Mouse (Mus musculus): ENCODE measurements at regions not wholly inside any gene's neighbourhood (a gene's known extent, or its start where the extent isn't known, plus 50 kb on each side); places are given as distances from the start of the nearest gene placed in this dataset.

DNA sequence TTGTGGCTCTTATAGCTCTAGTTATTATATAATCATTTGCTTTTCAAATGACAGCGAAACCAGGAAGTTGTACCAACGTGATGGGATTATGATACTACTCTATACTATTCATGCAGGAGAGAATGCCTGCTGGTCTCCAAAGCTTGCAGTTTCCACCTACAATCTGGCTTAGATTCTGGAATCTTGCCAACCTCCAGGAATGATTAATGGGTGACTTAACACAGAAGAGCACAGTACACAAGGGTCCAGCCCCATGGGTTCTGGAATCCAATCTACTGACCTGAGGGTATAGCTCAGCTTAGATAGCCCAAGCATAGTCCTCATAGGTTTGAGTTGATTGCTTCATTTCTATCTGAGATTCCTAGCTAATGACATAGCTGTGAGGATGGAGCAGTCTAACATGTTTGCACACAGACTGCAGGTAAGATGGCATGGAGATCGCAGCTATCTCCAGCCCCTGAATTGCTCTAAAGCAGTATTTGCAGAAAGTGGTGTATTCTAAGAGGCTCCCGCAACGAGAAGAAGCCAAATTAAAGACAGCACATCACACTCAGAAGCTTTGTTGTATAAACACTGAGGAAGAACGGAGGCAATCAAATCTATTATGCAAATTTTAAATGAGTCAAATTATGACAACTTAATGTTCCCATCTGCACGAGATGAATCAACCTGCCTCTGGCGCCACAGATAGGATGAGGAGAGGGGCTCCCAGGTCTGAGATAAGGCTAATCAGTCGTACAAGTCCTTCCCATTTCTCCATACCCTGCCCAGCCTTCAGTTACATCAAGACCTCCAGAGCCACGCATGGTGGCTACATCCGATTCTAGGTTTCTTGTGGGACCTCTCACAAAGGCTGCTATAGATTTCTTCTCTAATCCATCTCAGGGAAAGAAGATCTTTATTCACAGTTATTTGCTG, 160.7 kb upstream of the Tgfbr2 start:
- no peaks in the 10 kb centered on the region for H3K4me1 ChIP-seq
- no peak overlapping the region for H3K9ac ChIP-seq (replicated peaks)
- H3K9me3 ChIP-seq: no peaks in the 10 kb centered on the region
- no peaks in the 10 kb centered on the region for H3K36me3 ChIP-seq
- H3K27ac ChIP-seq (replicated peaks): no peak overlapping the region
- no peaks in the 10 kb centered on the region for H3K27me3 ChIP-seq
- ATAC-seq (replicated peaks): no peak
- WGBS: 75% methylated on average over 11 of the region's 11 CpGs
- no peak overlapping the region for H3K4me2 ChIP-seq (replicated peaks)
- no peak overlapping the region for H3K4me3 ChIP-seq

GRCm38 (mm10) chr9:116333956-116334463, 158.8 kb upstream of the Tgfbr2 start:
- H3K4me3 ChIP-seq: no peak overlapping the region
- no peaks in the 10 kb centered on the region for H3K4me1 ChIP-seq
- 74% methylated on average over 6 of the region's 6 CpGs for WGBS
- H3K27ac ChIP-seq (replicated peaks): no peak overlapping the region
- H3K4me2 ChIP-seq (replicated peaks): no peak overlapping the region
- H3K36me3 ChIP-seq: no peaks in the 10 kb centered on the region
- H3K27me3 ChIP-seq: no peaks in the 10 kb centered on the region
- no peak for ATAC-seq (replicated peaks)
- H3K9me3 ChIP-seq: no peaks in the 10 kb centered on the region
- no peak overlapping the region for H3K9ac ChIP-seq (replicated peaks)

GRCm38 (mm10) chr9:116332485-116333118, 157.4 kb upstream of the Tgfbr2 start:
- WGBS: 91% methylated on average over 5 of the region's 5 CpGs
- H3K27ac ChIP-seq (replicated peaks): no peak overlapping the region
- ATAC-seq (replicated peaks): no peak
- no peak overlapping the region for H3K9ac ChIP-seq (replicated peaks)
- H3K4me1 ChIP-seq: no peaks in the 10 kb centered on the region
- no peaks in the 10 kb centered on the region for H3K36me3 ChIP-seq
- no peaks in the 10 kb centered on the region for H3K27me3 ChIP-seq
- H3K4me2 ChIP-seq (replicated peaks): no peak overlapping the region
- no peak overlapping the region for H3K4me3 ChIP-seq
- H3K9me3 ChIP-seq: no peaks in the 10 kb centered on the region

DNA sequence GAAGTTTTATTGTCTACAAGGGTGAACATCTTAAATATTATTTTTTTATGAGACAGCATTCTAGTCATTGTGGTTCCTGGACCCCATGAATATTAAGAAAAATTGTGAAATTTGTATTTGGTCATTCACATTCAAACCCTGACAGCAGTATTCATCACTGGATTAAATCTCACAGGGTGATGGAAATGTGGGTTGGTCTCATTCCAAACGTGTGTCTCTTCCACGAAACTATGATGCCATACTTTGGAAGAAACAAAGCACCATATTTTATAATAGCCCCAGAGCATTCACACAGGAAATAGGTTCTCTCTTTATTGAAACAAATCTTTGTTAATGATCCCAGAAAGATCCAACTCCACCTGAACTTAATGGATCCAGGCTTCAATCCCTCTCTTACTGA, 156.2 kb upstream of the Tgfbr2 start:
- H3K27me3 ChIP-seq: no peaks in the 10 kb centered on the region
- H3K4me3 ChIP-seq: no peak overlapping the region
- 80% methylated on average over 2 of the region's 2 CpGs for WGBS
- no peaks in the 10 kb centered on the region for H3K36me3 ChIP-seq
- no peak for ATAC-seq (replicated peaks)
- no peaks in the 10 kb centered on the region for H3K9me3 ChIP-seq
- no peaks in the 10 kb centered on the region for H3K4me1 ChIP-seq
- no peak overlapping the region for H3K4me2 ChIP-seq (replicated peaks)
- no peak overlapping the region for H3K27ac ChIP-seq (replicated peaks)
- no peak overlapping the region for H3K9ac ChIP-seq (replicated peaks)

DNA sequence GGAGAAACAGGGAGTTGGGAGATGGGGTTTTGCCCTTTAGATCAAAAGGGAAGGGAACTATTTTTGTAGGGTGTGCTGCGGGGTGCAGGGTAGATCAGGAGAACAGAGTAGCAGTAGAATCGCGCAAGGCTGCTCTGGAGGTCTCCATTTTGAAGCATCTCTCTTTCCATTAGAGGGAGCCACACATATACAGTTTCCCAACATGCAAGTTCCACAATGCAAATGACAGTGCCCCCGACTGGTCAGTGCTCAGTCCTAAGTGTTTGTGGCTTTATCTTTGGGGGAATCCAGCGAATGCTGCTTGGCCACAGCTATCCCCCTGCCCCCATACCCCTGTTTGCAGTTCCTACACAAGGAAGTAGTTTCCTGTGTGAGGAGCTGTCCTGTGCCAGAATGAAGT, 155.6 kb upstream of the Tgfbr2 start:
- no peak overlapping the region for H3K4me2 ChIP-seq (replicated peaks)
- no peaks in the 10 kb centered on the region for H3K9me3 ChIP-seq
- no peaks in the 10 kb centered on the region for H3K4me1 ChIP-seq
- H3K9ac ChIP-seq (replicated peaks): no peak overlapping the region
- WGBS: 77% methylated on average over 5 of the region's 5 CpGs
- H3K27ac ChIP-seq (replicated peaks): no peak overlapping the region
- H3K36me3 ChIP-seq: no peaks in the 10 kb centered on the region
- no peak overlapping the region for H3K4me3 ChIP-seq
- H3K27me3 ChIP-seq: no peaks in the 10 kb centered on the region
- ATAC-seq (replicated peaks): no peak

GRCm38 (mm10) chr9:116329147-116329546, 154.0 kb upstream of the Tgfbr2 start:
- H3K27ac ChIP-seq (replicated peaks): no peak overlapping the region
- no peak overlapping the region for H3K4me2 ChIP-seq (replicated peaks)
- no peak for ATAC-seq (replicated peaks)
- no peaks in the 10 kb centered on the region for H3K36me3 ChIP-seq
- no peak overlapping the region for H3K9ac ChIP-seq (replicated peaks)
- 85% methylated on average over 5 of the region's 5 CpGs for WGBS
- no peaks in the 10 kb centered on the region for H3K4me1 ChIP-seq
- H3K27me3 ChIP-seq: no peaks in the 10 kb centered on the region
- H3K9me3 ChIP-seq: no peaks in the 10 kb centered on the region
- H3K4me3 ChIP-seq: no peak overlapping the region

- no peaks in the 10 kb centered on the region for H3K9me3 ChIP-seq
- no peak overlapping the region for H3K27ac ChIP-seq (replicated peaks)
- 26% methylated on average over 3 of the region's 3 CpGs for WGBS
- no peak for ATAC-seq (replicated peaks)
- no peak overlapping the region for H3K4me3 ChIP-seq
- H3K36me3 ChIP-seq: no peaks in the 10 kb centered on the region
- no peaks in the 10 kb centered on the region for H3K4me1 ChIP-seq
- H3K9ac ChIP-seq (replicated peaks): no peak overlapping the region
- H3K4me2 ChIP-seq (replicated peaks): no peak overlapping the region
- H3K27me3 ChIP-seq: no peaks in the 10 kb centered on the region
Observed at GRCm38 (mm10) chr9:116328201-116328600, 153.0 kb upstream of the Tgfbr2 start.

- no peak for ATAC-seq (replicated peaks)
- H3K27me3 ChIP-seq: no peaks in the 10 kb centered on the region
Observed at GRCm38 (mm10) chr9:116327080-116327479, 151.9 kb upstream of the Tgfbr2 start.

DNA sequence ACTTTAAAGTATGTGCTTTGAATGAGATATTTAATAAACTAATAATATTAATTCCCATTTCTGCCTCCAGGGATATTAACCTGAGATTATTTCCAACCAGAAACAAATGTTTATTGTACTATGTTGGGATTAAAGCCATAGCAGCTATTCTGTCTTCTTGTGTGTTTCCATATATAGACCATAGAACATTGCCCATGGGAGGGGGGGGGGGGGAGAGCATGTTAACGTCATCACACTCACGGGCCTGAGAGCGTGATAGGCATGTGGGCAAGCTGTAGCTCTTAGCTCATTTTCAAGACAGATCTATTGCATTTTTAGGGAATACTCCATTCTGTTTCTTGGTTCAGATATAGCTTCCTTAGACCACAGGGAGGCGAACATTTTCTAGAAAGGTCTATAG, 149.8 kb upstream of the Tgfbr2 start:
- H3K27me3 ChIP-seq: no peaks in the 10 kb centered on the region
- no peak overlapping the region for H3K9ac ChIP-seq (replicated peaks)
- 86% methylated on average over 4 of the region's 4 CpGs for WGBS
- H3K9me3 ChIP-seq: no peaks in the 10 kb centered on the region
- no peak overlapping the region for H3K4me2 ChIP-seq (replicated peaks)
- H3K27ac ChIP-seq (replicated peaks): no peak overlapping the region
- H3K4me1 ChIP-seq: no peaks in the 10 kb centered on the region
- ATAC-seq (replicated peaks): no peak
- H3K4me3 ChIP-seq: no peak overlapping the region
- H3K36me3 ChIP-seq: no peaks in the 10 kb centered on the region

More at GRCm38 (mm10) chr9:116327080-116327479, 151.9 kb upstream of the Tgfbr2 start:
- H3K27ac ChIP-seq (replicated peaks): no peak overlapping the region
- no peaks in the 10 kb centered on the region for H3K4me1 ChIP-seq
- no peak overlapping the region for H3K4me3 ChIP-seq
- no peak overlapping the region for H3K9ac ChIP-seq (replicated peaks)
- H3K36me3 ChIP-seq: no peaks in the 10 kb centered on the region
- no peak overlapping the region for H3K4me2 ChIP-seq (replicated peaks)
- WGBS: 96% methylated on average over 2 of the region's 2 CpGs
- H3K9me3 ChIP-seq: no peaks in the 10 kb centered on the region

- Histone ChIP-seq H3K9me3 (no peaks in the 10 kb centered on the region), H3K36me3 (no peaks in the 10 kb centered on the region), H3K4me1 (no peaks in the 10 kb centered on the region), H3K4me2 (replicated peaks) (no peak overlapping the region), H3K4me3 (no peak overlapping the region), H3K27me3 (no peaks in the 10 kb centered on the region), H3K9ac (replicated peaks) (no peak overlapping the region), H3K27ac (replicated peaks) (no peak overlapping the region)
- 82% methylated on average over 9 of the region's 9 CpGs for WGBS
- no peak for ATAC-seq (replicated peaks)
Observed at GRCm38 (mm10) chr9:116323871-116324721, 148.9 kb upstream of the Tgfbr2 start.

- Histone ChIP-seq H3K9ac (replicated peaks) (no peak overlapping the region), H3K4me3 (no peak overlapping the region), H3K4me1 (no peaks in the 10 kb centered on the region), H3K27ac (replicated peaks) (no peak overlapping the region), H3K36me3 (no peaks in the 10 kb centered on the region), H3K4me2 (replicated peaks) (no peak overlapping the region), H3K9me3 (no peaks in the 10 kb centered on the region), H3K27me3 (no peaks in the 10 kb centered on the region)
- WGBS: 91% methylated on average over 6 of the region's 6 CpGs
- no peak for ATAC-seq (replicated peaks)
Observed at GRCm38 (mm10) chr9:116321908-116322307, 146.7 kb upstream of the Tgfbr2 start.

- no peak for ATAC-seq (replicated peaks)
Observed at GRCm38 (mm10) chr9:116319421-116319820, 144.3 kb upstream of the Tgfbr2 start.

More at GRCm38 (mm10) chr9:116319421-116319820, 144.3 kb upstream of the Tgfbr2 start:
- 76% methylated on average over 3 of the region's 3 CpGs for WGBS
- no peak overlapping the region for H3K4me3 ChIP-seq
- no peaks in the 10 kb centered on the region for H3K36me3 ChIP-seq
- no peaks in the 10 kb centered on the region for H3K9me3 ChIP-seq
- no peak overlapping the region for H3K4me2 ChIP-seq (replicated peaks)
- no peak overlapping the region for H3K9ac ChIP-seq (replicated peaks)
- no peak overlapping the region for H3K27ac ChIP-seq (replicated peaks)
- H3K4me1 ChIP-seq: no peaks in the 10 kb centered on the region
- no peaks in the 10 kb centered on the region for H3K27me3 ChIP-seq

Measured in forebrain, embryonic 15.5 days (tissue).